Mouse (Mus musculus) right cerebral cortex, adult 2 months (tissue): ENCODE measurements around the gene Gal3st2.
"Not testable (repeated sequence)": the region's sequence is repeated elsewhere in the genome, so short reads cannot be mapped to it uniquely, and the experiment has no call there.

Experiments used
- DNase-seq, 2 experiments: peaks; one replicate each; pipeline ENCODE4 v3.0.0; 2021 to 2022; ENCODE audit warnings: low spot score in 2 of 2

Gene Gal3st2

DNA sequence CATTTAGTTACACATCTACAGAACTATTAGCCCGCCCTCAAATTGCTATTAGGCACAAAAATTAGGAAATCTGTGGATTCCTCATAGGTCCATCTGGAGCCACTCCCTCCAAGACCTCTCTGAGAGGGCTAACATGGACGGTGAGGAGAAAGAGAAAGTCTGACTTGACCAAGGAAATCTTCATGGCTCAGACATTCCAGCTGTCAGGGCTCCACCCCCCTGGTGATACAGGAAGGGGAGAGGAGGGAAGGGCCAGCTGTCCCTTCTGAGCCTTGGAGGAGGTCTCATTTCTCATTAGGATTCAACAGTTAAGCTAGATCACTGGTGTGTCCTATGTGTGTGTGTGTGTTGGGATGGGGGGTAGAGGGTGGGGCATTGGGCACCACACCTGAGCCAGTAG, at the start of gene Gal3st2:
TSS of gene Gal3st2 (plus strand) at position 259 of the 400 bp plus-strand sequence.
- DNase-seq = not testable (repeated sequence)

DNA sequence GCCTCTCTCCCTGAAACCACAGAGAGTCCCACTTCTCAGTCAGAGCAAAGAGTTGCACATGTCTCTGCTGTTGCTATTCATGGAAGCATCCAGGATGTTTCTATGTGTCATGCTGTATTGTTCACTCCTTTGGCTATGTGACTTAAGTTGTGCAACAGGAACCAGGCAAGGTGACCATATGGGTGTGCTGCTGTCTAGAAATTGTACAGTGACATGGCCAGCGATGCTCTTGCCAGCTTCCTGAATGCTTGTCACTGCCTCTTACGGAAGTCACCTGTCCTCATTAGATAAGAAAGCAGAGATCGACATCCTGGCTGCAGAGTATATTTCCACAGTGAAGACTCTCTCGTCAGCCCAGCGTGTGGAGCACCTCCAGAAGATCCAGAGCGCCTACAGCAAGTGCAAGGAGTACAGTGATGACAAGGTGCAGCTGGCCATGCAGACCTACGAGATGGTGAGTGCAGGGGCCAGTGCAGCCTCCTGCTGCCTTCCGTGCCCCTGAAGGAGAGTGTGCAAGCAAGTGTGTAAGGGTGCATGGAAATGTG, 49.5 kb upstream of the Gal3st2 start:
- DNase-seq = no peak

DNA sequence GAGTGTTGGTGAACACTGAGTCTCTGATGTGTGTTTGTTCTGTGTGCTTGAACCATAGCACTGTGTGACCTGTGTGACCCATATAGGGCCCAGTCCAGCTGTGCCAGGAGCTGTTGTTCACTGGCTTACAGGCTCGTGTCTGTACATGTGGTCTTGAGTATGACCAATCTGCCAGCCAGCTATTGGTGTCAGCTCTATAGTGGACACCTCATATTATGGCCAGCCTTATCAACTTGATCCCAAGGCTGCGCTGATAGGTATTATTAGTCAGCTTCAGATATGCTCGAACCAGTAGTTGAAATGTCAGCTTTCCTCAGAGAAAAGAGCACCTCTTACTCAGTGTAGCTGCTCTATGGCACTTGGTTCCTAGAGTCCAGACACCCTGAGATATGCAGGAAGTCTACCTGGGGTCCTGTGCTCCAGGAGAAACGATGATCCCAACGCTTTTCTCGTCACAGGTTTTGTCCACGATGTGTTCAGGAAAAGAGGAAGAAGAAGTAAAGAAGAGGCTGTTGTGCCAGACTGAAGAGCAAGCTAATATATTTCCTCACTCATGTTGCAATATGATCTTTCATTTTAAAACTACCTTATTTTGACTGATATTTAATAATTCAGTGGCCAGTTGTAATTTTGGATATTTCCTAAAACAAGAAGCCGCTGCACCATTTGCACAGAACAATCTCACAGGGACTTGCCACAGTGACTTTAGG, 43.1 kb upstream of the Gal3st2 start:
- DNase-seq = no peak

DNA sequence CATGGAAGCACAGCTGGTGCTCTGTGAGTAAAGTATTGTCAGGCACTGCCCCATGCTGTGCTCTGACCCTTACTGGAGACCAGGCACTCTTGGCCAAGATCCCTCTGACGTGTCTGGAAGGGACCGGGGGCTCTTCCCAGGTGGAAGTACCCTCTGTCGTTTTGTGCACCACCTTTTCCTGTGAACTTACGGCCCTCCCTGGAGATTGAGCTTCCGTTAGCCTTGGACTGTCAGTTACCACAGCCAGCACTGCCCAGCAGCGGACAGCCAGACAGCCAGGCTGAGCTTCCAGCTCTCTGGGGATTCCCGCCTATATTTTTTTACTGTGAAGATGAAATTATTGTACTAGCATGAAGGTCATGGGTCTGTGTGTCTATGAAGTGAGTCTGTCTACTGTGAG, 42.4 kb upstream of the Gal3st2 start:
- DNase-seq = no peak

DNA sequence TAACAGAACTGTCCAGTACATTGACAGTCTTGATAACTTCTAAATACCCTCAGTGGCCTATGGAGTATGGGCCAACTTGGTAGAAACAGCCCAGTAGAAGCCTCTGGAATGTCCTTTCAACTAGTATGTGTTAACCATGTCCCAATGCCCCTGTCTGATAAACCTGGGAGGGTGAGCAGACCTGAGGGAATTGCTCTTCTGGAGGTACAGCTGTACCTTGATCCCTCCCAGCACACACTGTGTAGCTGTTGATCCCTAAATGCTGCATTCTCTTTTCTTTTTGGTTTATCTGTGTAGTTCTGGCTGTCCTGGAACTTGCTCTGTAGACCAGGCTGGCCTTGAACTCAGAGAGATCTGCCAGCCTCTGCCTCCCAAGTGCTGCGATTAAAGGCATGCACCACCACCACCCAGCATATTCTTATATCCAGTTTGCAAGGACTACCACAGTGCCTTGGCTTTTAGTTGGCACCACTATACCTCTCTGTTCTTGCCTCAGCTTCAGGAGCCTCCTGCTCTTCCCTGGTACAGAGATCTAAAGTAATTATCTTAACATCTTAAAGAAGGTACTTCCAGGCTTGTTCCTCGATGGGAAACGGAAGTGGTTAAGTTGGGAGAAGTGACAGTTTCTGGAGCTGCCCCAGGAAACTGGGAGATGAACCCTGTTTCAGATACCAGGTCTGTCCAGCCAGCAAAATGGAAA, 37.2 kb upstream of the Gal3st2 start:
- DNase-seq = no peak

DNA sequence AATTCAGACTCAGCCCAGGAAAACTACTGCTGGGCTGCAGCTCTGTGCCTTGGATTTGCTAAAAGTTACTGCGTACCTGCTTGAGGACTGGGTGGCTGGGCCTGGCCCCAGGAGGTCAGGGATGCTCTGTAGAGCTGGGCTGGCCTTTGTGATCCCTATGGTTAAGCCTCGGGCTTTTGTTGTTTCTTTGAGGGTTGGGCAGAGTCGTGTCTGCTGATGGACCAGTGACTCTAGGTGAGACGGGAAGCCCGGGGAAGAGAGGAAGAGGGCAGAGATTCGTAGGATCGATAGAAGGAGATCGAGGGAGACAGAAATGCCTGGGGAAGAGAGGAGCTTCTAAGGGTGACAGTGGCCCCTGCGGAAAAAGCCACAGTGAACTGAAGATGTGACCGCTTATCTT, 36.5 kb upstream of the Gal3st2 start, which contains the start of gene D2hgdh:
TSS of gene D2hgdh (plus strand) at position 301 of the 400 bp plus-strand sequence.
- no peak for DNase-seq

DNA sequence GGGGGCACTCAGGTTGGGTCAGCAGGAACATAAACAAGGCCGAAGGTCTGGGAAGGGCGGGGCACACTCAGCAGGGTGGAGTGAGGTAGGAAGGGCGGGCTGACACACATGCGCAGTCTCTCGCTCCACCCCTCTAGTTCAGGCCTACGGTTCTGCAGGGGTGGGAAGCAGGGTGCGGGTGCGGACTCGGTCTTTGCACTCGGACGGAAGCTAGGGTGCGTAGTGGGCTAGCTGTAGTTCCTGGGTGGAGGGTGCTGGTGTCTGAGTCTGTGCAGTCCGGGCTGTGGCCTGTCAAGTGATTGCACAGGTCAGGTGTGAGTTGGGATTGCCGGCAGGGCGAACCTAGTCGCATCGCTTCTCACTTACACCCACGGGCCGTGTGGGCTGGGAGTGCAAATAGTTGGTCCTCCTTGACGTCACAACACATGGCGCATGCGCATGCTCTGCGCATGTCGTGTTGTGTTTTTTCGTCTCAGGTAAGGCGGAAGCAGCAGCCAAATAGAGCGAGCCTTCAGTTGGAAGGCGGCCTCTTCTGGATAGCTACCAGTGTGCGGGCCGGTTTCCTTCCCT, 35.9 kb upstream of the Gal3st2 start:
- peak; percentile 97 to 99 for DNase-seq

DNA sequence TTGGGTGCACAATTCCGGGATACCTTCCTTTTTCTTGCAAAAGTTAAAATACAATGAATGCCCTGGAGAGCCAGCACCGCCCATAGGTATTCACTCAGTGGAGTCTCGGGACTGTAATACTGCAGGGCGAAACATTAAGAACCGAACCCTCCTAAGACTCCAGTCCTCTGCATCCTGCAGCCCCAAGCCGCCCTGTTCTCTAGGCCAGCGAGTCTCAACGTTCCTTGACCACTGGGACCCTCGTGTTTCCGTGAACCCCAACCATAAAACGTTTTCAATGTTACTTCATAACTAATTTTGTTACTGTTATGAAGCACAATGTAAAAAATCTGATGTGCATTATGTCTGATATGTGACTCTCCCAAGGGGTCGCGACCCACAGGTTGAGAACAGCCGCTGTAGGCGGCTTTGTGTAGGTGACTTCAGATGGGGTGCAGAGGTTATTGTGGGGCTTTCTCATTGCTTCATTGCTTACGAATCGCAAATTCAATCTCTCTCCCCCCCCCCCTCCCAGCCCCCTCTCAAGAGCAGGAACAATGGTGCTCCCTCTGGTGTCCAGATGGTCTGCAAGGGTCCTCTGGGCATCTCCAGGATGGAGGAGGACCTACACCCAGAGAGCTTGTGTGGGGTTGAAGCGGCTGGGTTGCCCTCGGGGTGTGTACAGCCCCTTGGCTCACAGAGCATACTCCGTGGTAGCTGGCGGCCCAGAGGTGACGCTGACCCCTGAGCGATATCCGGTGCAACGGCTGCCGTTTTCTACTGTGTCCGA, 35.2 kb upstream of the Gal3st2 start:
- peak in 1 of 2 experiments; percentile 30 for DNase-seq

DNA sequence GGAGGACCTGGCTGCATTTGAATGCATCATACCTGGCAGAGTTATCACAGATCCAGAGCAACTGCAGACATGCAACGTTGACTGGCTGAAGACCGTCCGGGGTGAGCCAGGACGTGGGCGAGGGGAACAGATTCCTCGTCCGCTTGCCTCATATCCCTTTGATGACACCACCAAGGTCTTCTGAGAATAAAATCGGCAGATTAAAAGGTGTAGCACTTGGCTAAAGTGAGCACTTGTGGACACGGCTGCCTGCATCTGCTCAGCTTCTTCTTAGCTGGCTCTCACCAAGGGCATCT, 34.6 kb upstream of the Gal3st2 start:
- no peak for DNase-seq

DNA sequence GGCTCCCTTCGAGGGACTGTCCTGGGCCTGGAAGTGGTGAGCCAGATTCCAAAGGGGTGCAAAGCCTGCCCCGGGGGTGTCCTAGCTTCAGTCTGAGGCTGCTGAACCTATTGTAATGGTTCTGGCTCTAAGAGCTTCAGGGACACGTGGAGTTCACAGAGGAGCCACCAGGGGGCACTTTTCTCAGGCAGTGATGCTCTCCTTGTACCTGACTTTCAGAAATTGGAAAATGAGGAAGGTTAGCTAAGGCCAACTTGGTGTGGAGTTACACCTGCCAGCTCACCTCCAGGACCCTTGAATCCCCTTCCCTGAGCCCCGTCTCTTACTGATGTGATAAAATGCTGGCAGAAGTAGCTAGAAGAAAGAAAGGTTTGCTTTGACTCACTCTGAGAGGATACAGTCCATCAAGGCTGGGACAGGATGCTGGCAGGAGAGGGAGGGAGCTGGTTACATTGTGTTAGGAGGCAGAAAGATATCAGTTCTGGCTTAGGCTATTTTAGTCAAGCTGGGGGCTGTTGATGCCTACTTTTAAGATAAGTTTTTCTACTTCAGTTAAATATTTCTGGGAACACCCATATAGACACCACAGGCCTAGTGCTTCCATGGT, 28.2 kb upstream of the Gal3st2 start:
- DNase-seq = peak in 1 of 2 experiments; percentile 4

DNA sequence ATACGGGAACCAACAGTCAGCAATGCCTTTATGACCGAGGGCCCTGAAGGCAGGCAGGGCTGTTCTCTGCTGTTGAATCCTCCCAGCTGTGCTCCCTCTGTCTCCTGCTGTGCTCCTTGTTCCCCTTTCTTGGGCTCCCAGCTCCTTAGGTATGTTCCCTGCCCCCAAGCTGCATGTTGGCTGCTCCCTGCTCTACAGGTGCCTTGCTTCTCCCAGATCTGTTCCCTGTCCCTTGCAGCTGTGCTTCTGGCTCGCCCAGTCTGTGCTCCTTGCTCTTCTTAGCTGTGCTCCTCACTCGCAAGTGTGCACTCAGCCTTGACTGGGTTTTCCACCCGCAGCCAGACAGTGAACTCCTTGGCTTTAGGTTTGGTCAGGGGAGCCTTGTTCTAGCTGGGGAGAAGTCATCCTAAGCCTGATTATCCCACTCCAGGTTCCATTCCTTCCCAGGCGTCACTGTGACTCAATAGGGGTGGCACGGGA, 26.4 kb upstream of the Gal3st2 start:
- DNase-seq = no peak

DNA sequence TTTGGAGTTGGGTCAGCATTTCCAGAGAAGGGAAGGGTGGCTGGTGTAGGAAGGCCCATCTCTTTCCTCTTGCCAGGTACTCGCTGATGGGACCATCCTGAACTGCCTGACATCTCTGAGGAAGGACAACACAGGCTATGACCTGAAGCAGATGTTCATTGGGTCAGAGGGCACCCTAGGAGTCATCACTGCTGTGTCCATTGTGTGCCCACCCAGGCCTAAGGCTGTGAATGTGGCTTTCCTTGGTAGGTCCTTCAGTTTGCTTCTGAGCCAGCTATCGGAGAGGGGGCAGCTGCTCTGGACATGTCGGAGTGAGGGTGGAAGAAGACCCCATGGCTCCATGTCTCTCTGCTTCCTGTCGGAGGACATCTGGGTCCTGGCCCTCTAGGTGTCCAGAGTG, 25.9 kb upstream of the Gal3st2 start:
- DNase-seq = peak in 1 of 2 experiments; percentile 1

DNA sequence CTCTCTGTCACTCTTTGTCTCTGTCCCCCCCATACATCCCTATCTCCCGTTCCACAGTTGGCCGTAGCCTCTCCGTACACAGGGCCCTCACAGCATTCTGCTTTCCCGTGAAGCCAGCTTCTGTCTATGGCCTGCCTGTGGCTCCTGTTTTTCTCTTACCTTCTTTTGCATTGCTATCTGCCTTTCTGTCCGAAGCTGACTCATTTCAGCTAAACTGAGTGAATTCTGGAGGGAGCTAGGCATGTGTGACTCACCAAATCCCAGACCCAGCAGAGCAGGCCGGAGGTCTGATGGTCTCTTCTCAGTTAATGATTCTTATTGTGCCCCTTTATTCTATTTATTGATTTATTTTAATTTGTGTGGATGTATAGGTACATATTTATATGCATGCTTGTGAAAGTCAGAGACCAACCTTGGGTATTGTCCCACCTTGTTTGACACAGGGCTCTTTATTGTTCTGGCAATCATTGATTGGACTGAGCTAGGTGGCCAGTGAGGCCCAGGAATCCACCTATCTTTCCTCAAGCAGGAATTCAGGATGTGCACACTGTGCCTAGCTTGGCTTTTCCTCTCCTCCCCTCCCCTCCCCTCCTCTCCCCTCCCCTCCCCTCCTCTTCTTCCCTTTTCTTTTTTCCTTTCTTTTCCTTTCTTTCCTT, 25.1 kb upstream of the Gal3st2 start:
- peak; percentile 6 to 17 for DNase-seq

DNA sequence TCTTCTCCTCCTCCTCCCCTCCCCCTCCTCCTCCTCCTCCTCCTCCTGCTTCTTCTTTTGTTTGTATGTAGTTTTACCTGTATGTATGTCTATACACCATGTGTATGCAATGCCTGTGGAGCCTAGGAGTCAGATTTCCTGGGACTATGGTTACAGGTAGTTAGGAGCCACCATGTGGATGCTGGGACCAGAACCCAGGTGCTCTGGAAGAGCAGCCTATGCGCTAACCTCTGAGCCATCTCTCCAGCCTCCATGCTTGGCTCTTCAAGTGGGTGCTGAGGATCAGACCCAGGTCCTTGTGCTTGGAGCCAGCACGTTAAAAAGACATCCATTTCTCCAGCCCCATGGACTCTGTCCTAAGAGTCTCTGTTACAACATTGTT, 24.6 kb upstream of the Gal3st2 start:
- no peak for DNase-seq

DNA sequence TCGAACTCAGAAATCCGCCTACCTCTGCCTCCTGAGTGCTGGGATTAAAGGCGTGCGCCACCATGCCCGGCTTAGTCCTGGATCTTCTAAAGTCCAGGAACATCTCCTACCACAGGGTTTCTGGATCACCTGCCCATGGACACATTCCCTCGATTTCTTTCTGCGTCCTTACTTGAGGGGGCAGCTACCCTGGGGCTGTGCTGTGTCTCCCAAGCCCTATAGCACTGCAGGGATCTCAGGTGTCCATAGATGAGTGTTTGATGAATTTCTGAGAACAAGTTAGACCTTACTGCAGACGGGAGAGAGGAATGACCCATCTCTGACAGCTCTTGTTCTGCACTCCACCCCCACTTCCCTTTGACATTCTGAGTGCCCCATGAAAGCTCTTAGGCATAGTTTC, 23.8 kb upstream of the Gal3st2 start:
- DNase-seq = no peak

DNA sequence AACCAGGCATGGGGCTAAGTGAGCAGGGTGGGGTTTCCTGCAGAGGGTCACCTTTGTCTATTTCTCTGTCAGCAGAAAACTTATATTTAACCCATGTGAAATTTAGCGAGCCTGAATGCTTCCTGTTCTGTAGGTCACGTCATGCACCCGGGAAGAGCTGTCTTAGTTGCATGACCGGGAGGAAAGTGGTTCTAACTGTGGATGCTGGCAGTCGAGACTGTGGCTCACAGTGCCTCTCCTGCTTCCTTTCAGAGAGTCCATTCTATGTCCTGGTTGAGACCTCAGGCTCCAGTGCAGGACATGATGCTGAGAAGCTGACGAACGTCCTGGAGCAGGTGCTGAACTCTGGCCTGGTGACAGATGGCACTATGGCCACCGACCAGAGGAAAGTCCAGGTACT, 22.5 kb upstream of the Gal3st2 start:
- not testable (repeated sequence) for DNase-seq

DNA sequence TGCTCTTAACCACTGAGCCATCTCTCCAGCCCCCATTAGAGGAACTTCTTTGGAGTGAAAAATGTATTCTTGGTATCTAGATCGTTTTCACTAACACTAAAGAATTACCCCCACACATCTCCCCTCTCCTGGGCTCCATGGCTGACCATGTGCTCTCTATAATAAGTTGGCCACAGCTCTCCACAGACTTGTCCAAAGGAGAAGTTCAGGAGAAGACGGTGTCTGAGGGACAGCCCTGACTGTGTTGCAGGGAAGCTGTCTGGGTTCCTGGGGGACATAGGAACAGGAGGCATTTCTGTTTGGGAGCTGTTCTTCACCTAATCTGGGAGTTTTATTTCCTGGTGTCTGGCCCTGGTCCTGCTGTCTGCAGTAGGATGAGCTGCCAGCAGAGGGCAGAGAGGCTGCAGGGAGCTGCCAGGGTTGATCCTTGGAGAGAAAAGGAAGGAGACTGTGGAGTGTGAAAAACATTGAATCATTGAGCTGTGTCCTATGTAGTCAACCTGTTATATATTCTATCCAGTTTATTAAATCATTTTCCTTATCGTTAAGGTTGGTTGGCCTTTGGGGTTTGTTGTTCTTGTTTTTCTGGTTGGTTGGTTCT, 15.2 kb upstream of the Gal3st2 start:
- not testable (repeated sequence) for DNase-seq

DNA sequence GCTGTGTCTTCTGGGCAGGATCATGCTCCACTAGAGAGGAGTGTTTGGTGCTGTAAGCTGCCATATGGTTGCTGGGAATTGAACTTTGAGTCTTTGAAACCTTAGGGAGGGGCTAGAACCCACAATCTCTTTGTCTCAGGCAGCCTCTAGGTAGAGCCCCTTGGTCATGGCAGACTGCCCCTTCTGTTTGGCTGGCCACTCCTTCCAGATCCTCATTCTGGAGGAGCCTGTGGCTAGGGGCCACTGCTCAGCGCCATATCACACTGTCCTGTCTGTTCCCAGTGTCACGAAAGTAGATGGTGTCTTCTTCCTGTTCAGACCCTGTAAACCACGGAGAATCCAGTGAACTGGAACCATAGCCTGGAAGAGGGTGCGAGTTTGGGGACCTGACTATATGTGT, 5.3 kb upstream of the Gal3st2 start:
- DNase-seq = not testable (repeated sequence)

DNA sequence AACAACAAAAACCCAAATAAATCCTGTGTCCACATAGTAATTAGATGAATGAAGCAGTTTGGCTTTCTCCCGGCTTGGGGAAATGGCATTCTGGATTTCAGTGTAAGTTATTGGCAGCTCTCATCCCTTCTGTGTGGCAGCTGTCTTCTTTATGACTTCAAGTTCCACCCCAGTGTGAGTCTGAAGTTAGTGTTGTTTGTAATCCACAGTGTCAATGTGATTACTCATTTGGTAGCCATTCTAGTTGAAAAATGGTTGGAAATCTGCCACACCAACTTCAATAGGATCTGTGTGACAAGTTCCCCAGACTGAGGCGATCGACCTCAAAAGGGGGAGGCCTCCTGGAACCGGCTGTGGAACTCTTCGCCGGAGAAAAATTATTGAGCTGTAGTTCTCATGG, 3.7 kb upstream of the Gal3st2 start:
- DNase-seq = peak in 1 of 2 experiments; percentile 4

DNA sequence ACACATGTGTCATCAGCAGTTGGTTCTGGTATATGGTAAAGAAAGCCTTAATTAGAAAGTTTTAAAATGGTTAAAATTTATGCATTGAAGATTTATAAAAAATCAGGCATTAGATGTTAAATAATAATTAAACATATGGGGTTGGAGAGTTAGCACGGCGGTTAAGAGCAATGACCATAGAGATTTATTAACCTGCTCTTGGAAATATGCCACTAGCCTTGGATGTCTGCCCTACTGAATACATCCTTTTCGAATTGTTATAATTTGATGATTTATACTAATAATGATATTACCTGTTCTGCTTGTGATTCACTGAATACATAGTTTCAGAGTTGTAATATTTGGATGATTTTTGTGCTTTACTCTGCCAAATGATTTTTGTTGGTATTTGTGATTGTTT, 3.1 kb upstream of the Gal3st2 start:
- DNase-seq = no peak

DNA sequence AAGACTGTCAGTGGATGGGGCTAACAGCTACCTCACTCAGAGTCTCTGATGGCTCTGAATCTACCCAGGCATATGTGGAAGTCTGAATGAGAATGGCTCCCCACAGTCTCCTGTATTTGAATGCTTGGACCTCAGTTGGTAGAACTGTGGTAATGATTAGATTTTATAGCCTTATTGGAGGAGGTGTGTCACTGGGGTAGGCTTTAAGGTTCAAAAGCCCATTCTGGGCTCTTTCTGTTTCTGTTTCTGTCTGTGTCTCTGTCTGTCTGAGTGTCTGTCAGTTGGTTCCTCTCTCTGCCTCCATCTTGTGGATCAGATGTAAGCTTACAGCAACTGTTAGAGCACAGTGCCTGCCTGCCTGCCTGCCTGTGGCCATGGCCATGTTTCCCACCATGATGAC, 1.5 kb upstream of the Gal3st2 start:
- DNase-seq = no peak
